Mouse (Mus musculus) heart, adult 2 months (tissue): ENCODE data around the gene Rtn1. TPM values are rescaled to one million over a fixed set of nuclear protein-coding genes. Genes with fewer than 3 reads are reported as not detected.
A peak's percentile ranks its signal among the peaks of the same experiment; 100 is the strongest.

ENCODE experiments used
- DNase-seq, 2 experiments: peaks; one replicate each; pipeline ENCODE4 v3.0.0; 2021
- H3K27ac ChIP-seq: fragments of 200-600 bp; 2 replicates; pipeline ENCODE4 v1.8.1; 2022
- H3K27me3 ChIP-seq: fragments of 200-500 bp; 2 replicates; pipeline ENCODE4 v1.6.1; 2012; ENCODE audit warnings: mild to moderate bottlenecking, low read length, inconsistent platforms, mixed read lengths; ENCODE audit not compliant: control insufficient read depth, insufficient read depth
- H3K36me3 ChIP-seq: fragments of 200-500 bp; 2 replicates; pipeline ENCODE4 v1.6.1; 2012; ENCODE audit warnings: low read length, inconsistent platforms; ENCODE audit not compliant: control insufficient read depth, insufficient read depth
- H3K4me1 ChIP-seq: fragments of 200-500 bp; 2 replicates; pipeline ENCODE4 v1.6.1; 2011; ENCODE audit warnings: low read length; ENCODE audit not compliant: control insufficient read depth, insufficient read depth
- H3K4me3 ChIP-seq: fragments of 200-600 bp; 2 replicates; pipeline ENCODE4 v1.8.1; 2022
- H3K79me2 ChIP-seq: fragments of 200-500 bp; replicated peaks from 2 replicates; pipeline ENCODE4 v1.6.1; 2012; ENCODE audit warnings: mild to moderate bottlenecking, inconsistent platforms, low read length, moderate library complexity, mixed read lengths; ENCODE audit not compliant: control insufficient read depth, insufficient read depth
- H3K9ac ChIP-seq: fragments of 200-500 bp; 2 replicates; pipeline ENCODE4 v1.6.1; 2012; ENCODE audit warnings: low read depth, mild to moderate bottlenecking, control low read depth, inconsistent platforms, low read length, mixed read lengths
- CTCF ChIP-seq: fragments of 200-600 bp; IDR thresholded peaks from 2 replicates; pipeline ENCODE4 v1.8.1; 2022; ENCODE audit warnings: antibody characterized with exemption, mild to moderate bottlenecking, moderate library complexity
- EP300 ChIP-seq: fragments of 200-500 bp; IDR thresholded peaks from 2 replicates; pipeline ENCODE4 v1.6.1; 2011; ENCODE audit warnings: low read depth, low read length, control low read depth; ENCODE audit not compliant: insufficient read depth
- POLR2A ChIP-seq: fragments of 200-500 bp; IDR thresholded peaks from 2 replicates; pipeline ENCODE4 v1.6.1; 2011; ENCODE audit warnings: mild to moderate bottlenecking, low read depth, low read length, control low read depth; ENCODE audit not compliant: insufficient read depth
- WGBS: fragments of 180-500 bp; shearing (Covaris S2); methylation state at CpG from one replicate; pipeline ENCODE4 v1.1.7; 2018; 5-methylcytosine and 5-hydroxymethylcytosine counted together
- intact Hi-C: fragments of 180-260 bp; cut with DNase I; formaldehyde crosslinking; loops from one replicate; pipeline ENCODE4 v1.15.1; 2025
- polyA plus RNA-seq: library from polyadenylated mRNA; depleted of rRNA; stranded (reverse); fragments of >200 nt; gene quantifications from 2 replicates; pipeline ENCODE4 v1.2.3, GENCODE M21; 2012
- total RNA-seq, 2 experiments: library from RNA; stranded (reverse); gene quantifications; 2 replicates each; pipeline ENCODE4 v1.2.3; 2021

The Rtn1 gene
- total and polyA plus RNA-seq, 3 experiments = 2.9 to 3.8 (median 3.5) TPM

DNA sequence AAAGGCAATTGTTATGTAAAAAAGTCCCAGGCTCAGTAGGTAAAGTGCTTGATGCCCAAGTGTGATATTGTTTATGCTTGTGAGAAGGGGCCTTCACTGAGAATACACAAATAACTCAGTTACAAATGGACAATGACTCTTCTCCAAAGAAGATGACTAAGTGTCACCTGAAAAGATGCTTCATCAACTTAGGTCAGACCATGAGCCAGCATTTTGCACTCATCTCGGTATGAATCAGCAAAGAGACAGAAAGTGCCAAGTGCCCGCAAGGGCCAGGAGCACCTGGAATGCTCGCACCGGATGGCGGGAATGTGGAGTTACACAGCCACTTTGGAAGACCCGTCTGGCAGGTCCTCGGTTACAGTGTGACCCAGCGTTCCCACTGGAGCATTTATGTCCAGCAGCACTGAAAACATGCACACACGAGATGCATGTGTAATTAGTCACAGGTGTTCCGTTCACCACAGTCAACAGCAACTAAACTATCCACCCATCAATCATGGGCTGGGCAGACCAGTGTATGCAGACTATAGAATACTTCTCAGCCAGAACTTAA lies 156.9 kb downstream of the Rtn1 start:
- no peaks in the 10 kb centered on the region for H3K4me1 ChIP-seq
- H3K27me3 ChIP-seq = no peaks in the 10 kb centered on the region
- H3K9ac ChIP-seq = no peak overlapping the region
- DNase-seq = no peak
- 87% methylated on average over 10 of the region's 10 CpGs for WGBS
- TF ChIP-seq EP300 (no peak), POLR2A (no peak), CTCF (no peak)
- no peak overlapping the region for H3K4me3 ChIP-seq
- no peaks in the 10 kb centered on the region for H3K79me2 ChIP-seq
- H3K27ac ChIP-seq = no peak overlapping the region
- intact Hi-C loops = no loop called here
- H3K36me3 ChIP-seq = no peaks in the 10 kb centered on the region

DNA sequence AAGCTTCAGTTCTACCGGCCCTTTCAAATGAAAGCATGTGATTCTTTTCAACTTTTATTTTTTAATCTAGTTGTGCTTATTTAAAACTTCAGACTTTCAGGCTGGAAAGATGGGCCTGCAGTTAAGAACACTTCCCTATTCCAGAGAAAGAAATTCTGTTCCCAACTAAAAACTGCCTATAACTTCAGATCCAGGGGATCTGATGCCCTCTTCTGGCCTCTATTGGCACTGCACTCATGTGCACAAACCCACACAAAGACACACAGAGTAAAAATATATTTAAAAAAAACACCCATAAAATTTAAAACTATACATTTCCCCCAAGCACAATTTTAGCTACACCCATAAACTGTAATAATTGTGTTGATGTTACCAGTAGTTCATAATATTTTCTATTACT lies 163.9 kb downstream of the Rtn1 start:
- TF ChIP-seq CTCF = peak; percentile 62
- no peak for TF ChIP-seq POLR2A
- no peak for TF ChIP-seq EP300
- H3K79me2 ChIP-seq = no peaks in the 10 kb centered on the region
- intact Hi-C loops = loop anchor here (1.0 kb wide), 1 partner anchor 141 kb away; no protein-coding TSS in a partner anchor
- no peaks in the 10 kb centered on the region for H3K4me1 ChIP-seq
- H3K27ac ChIP-seq = no peak overlapping the region
- DNase-seq = no peak
- no peak overlapping the region for H3K9ac ChIP-seq
- no peaks in the 10 kb centered on the region for H3K36me3 ChIP-seq
- no peak overlapping the region for H3K4me3 ChIP-seq
- WGBS = 96% methylated on average over 1 of the region's 1 CpGs
- H3K27me3 ChIP-seq = no peaks in the 10 kb centered on the region

DNA sequence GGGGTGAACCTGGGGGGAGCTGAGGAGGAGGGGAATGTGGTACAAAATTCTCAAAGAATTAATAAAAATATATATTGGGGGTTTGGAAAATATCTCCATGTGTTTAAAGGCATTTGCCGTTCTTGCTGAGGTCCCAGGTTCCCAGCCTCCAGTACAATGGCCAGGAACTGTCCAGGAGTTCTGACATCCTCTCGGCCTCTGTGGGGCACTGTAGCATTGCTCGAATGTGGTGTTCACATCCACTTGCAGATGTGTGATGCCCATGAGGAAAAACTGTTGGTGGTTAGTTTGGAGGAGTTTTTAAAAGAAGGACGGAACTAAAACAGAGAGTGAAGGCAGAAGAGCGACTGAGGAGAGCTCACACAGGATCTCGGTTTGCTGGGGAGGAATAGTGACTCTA lies 166.0 kb downstream of the Rtn1 start:
- no peak for DNase-seq
- Histone ChIP-seq H3K27me3 (no peaks in the 10 kb centered on the region), H3K79me2 (no peaks in the 10 kb centered on the region), H3K4me3 (no peak overlapping the region), H3K36me3 (no peaks in the 10 kb centered on the region), H3K4me1 (no peaks in the 10 kb centered on the region), H3K9ac (no peak overlapping the region), H3K27ac (no peak overlapping the region)
- no peak for TF ChIP-seq POLR2A
- peak; percentile 19; the same call in 1 of the 2 replicates for TF ChIP-seq CTCF
- intact Hi-C loops = no loop called here
- WGBS = 52% methylated on average over 6 of the region's 6 CpGs

DNA sequence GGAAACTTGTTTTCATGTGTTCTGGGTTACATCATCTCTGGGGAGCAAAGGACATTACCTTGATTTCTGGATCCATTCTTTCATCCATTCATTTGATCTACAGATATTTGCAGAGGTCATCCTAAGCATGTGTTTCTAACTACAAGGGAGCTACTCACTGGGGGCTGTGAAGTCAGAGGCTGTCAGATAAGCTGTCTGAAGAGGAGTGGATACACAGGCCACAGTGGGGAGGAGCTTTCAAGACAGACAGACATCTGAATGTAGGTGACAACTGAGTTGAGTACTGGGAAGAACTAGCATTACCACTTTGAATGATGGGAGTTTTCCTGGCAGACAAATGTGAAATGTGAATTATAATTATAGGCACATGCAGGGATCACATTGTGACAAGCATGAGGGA lies 168.3 kb downstream of the Rtn1 start:
- Histone ChIP-seq H3K4me1 (no peaks in the 10 kb centered on the region; the same call in 1 of the 2 replicates), H3K27me3 (no peaks in the 10 kb centered on the region), H3K27ac (no peak overlapping the region), H3K36me3 (no peaks in the 10 kb centered on the region), H3K4me3 (no peak overlapping the region), H3K79me2 (no peaks in the 10 kb centered on the region), H3K9ac (no peak overlapping the region)
- DNase-seq = no peak
- intact Hi-C loops = no loop called here
- TF ChIP-seq CTCF (no peak), EP300 (no peak), POLR2A (no peak)

DNA sequence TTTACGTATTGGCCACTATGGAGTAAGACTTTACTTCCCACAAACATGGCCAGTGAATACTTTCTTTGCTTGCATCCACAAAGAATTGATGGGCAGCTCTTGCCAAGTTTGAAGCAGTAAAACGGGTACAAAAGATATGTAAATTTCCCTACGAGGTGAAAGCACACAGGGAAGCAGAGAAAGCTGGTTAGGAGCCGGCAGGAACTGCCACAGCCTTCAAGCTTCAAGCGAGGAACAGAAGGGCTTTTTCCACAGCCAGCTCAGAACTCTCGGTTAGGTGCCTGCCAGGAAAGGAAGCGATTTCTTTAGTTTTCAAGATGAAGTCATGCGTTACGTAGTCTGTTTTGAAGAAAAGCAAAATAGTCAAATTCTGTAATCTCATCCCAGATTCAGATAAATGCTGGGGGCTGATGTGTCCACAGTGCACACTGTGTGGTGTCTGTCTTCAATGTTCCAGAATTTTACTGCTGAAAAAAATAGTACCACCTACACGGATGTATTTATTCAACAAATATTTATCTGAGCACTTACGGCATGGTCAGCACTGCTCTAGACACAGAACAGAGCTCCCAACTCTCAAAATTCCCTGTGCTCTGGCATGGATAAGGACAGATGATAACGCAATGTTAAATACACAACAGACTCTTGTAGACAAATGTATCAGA lies 169.5 kb downstream of the Rtn1 start:
- no peaks in the 10 kb centered on the region; the same call in 1 of the 2 replicates for H3K4me1 ChIP-seq
- H3K27ac ChIP-seq = 0 out of 2 replicates have a peak overlapping the region, but pooled peaks have one; percentile 1
- H3K79me2 ChIP-seq = no peaks in the 10 kb centered on the region
- WGBS = 46% methylated on average over 12 of the region's 12 CpGs
- DNase-seq = no peak
- TF ChIP-seq EP300 (no peak), CTCF (no peak), POLR2A (no peak)
- intact Hi-C loops = no loop called here
- H3K36me3 ChIP-seq = no peaks in the 10 kb centered on the region
- H3K27me3 ChIP-seq = no peaks in the 10 kb centered on the region
- no peak overlapping the region for H3K4me3 ChIP-seq
- H3K9ac ChIP-seq = no peak overlapping the region

DNA sequence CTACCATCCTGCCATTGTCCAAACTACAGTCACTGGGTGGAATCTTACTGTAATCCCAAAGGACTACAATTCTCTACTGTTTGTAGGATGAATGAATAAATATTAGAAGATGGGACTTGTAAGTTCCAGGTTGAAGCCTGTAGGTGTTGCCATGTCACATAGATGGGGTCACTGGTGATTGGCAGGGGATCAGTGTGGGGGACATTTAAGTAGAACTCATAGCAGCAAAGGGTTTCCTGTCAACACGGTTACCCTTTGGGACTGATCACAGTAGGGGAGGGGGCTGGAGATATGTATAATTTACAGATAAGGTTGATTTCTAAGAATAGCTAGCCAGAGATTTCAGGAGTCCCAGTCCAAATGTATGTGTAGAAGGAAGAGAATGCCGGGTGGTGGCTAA lies 171.6 kb downstream of the Rtn1 start:
- TF ChIP-seq EP300 = no peak
- TF ChIP-seq CTCF = no peak
- no peak for TF ChIP-seq POLR2A
- H3K4me3 ChIP-seq = no peak overlapping the region; the same call in 1 of the 2 replicates

More for the DNA sequence above, 171.6 kb downstream of the Rtn1 start:
- H3K9ac ChIP-seq = no peak overlapping the region
- H3K27me3 ChIP-seq = no peaks in the 10 kb centered on the region
- no peak overlapping the region for H3K27ac ChIP-seq
- DNase-seq = no peak
- intact Hi-C loops = no loop called here
- H3K4me1 ChIP-seq = no peaks in the 10 kb centered on the region; the same call in 1 of the 2 replicates
- no peaks in the 10 kb centered on the region for H3K36me3 ChIP-seq
- H3K79me2 ChIP-seq = no peaks in the 10 kb centered on the region
- WGBS = 22% methylated on average over 2 of the region's 2 CpGs
